Mouse (Mus musculus): ENCODE data around the gene Gm8126. TPM values are rescaled to one million over a fixed set of nuclear protein-coding genes. Genes with fewer than 3 reads are reported as not detected.
"Not testable (repeated sequence)": the region's sequence is repeated elsewhere in the genome, so short reads cannot be mapped to it uniquely, and the experiment has no call there.

Gene Gm8126
- polyA plus RNA-seq, 1 experiment from 2014 or later: not detected

- H3K9me3 ChIP-seq (replicated peaks; ENCODE audit: control insufficient read depth, low read length); ATAC-seq (replicated peaks; ENCODE audit: insufficient number of reproducible peaks, low FRiP score, low TSS enrichment); H3K27me3 ChIP-seq (ENCODE audit: control insufficient read depth, insufficient read depth, low read length); H3K9ac ChIP-seq (ENCODE audit: low read depth, low read length); H3K36me3 ChIP-seq (ENCODE audit: control insufficient read depth, insufficient read depth, low read length); H3K4me1 ChIP-seq (ENCODE audit: control insufficient read depth, insufficient read depth, low read length); H3K4me3 ChIP-seq (ENCODE audit: low read depth, low read length); H3K27ac ChIP-seq (ENCODE audit: low read depth, low read length); H3K4me2 ChIP-seq: not testable (repeated sequence)
- WGBS (ENCODE audit: insufficient replicate concordance): 76% methylated on average over 1 of the region's 1 CpGs
Measured at GRCm38 (mm10) chr14:43273161-43273560, 14.7 kb downstream of the Gm8126 start.

DNA sequence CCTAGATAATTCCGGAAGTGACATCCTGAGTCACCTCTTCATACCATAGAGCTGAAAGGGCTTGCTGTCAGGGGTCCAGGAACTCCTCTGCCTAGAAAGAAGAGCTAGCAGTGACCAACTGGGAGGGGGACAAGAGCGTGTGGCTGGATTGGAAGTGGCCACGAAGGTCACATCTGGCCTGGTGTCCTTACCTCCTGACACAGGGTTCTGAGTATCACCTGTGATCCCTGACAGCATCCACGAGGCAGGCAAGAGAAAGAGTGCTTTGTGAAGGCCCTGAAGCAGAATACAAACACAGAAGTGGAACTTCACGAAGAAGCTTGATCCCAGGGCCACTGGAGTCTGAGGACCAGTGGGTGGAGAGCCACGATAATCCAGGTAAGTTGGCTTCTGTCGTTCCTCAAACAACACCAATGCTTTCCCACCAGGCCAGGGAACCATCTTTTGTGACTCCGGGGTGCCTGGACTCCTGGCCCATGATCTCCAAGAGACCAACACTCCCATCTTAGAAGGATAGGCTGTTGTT lies 16.6 kb downstream of the Gm8126 start, which contains the start of gene Gm9732:
Gene Gm9732, plus strand, starts transcription at position 51 of the 526 bp plus-strand sequence.
- not testable (repeated sequence) for H3K4me1 ChIP-seq (ENCODE audit: control insufficient read depth, insufficient read depth, low read length); H3K9me3 ChIP-seq (replicated peaks; ENCODE audit: control insufficient read depth, low read length); H3K27me3 ChIP-seq (ENCODE audit: control insufficient read depth, insufficient read depth, low read length); ATAC-seq (replicated peaks; ENCODE audit: insufficient number of reproducible peaks, low FRiP score, low TSS enrichment); H3K27ac ChIP-seq (ENCODE audit: low read depth, low read length); H3K36me3 ChIP-seq (ENCODE audit: control insufficient read depth, insufficient read depth, low read length); H3K4me2 ChIP-seq; H3K9ac ChIP-seq (ENCODE audit: low read depth, low read length); H3K4me3 ChIP-seq (ENCODE audit: low read depth, low read length)
- WGBS (ENCODE audit: insufficient replicate concordance): 76% methylated on average over 8 of the region's 8 CpGs

- not testable (repeated sequence) for H3K27ac ChIP-seq (ENCODE audit: low read depth, low read length)
Measured at GRCm38 (mm10) chr14:43275752-43276151, 17.3 kb downstream of the Gm8126 start.

DNA sequence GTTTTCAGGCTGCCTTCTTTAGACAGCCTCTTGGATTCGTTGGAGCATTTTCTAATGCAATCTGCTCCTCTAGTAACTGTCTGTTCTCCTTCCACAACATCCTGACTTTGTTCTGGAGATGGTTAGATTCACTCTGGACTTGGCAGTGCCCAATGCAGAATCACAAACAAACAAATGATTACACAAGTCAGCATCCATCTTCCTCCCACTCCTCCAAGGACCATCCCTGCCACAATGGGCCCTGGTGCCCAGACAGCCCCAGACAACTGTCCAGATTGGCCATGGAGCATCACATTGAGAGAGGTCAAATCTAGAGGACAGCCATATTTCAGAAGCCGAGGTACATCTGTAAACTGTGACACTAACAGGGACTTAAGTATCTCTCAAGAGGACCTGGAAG lies 19.0 kb downstream of the Gm8126 start:
- not testable (repeated sequence) for H3K4me1 ChIP-seq (ENCODE audit: control insufficient read depth, insufficient read depth, low read length); ATAC-seq (replicated peaks; ENCODE audit: insufficient number of reproducible peaks, low FRiP score, low TSS enrichment); H3K27me3 ChIP-seq (ENCODE audit: control insufficient read depth, insufficient read depth, low read length); H3K27ac ChIP-seq (ENCODE audit: low read depth, low read length); H3K4me2 ChIP-seq; H3K9ac ChIP-seq (ENCODE audit: low read depth, low read length); H3K9me3 ChIP-seq (replicated peaks; ENCODE audit: control insufficient read depth, low read length); H3K4me3 ChIP-seq (ENCODE audit: low read depth, low read length); H3K36me3 ChIP-seq (ENCODE audit: control insufficient read depth, insufficient read depth, low read length)
- WGBS (ENCODE audit: insufficient replicate concordance): 53% methylated on average over 2 of the region's 2 CpGs

More at GRCm38 (mm10) chr14:43275752-43276151, 17.3 kb downstream of the Gm8126 start:
- not testable (repeated sequence) for H3K4me1 ChIP-seq (ENCODE audit: control insufficient read depth, insufficient read depth, low read length); H3K9ac ChIP-seq (ENCODE audit: low read depth, low read length); H3K9me3 ChIP-seq (replicated peaks; ENCODE audit: control insufficient read depth, low read length); H3K27me3 ChIP-seq (ENCODE audit: control insufficient read depth, insufficient read depth, low read length); H3K4me3 ChIP-seq (ENCODE audit: low read depth, low read length); H3K36me3 ChIP-seq (ENCODE audit: control insufficient read depth, insufficient read depth, low read length); H3K4me2 ChIP-seq; ATAC-seq (replicated peaks; ENCODE audit: insufficient number of reproducible peaks, low FRiP score, low TSS enrichment)
- 79% methylated on average over 1 of the region's 1 CpGs for WGBS (ENCODE audit: insufficient replicate concordance)

- 53% methylated on average over 4 of the region's 4 CpGs for WGBS (ENCODE audit: insufficient replicate concordance)
- not testable (repeated sequence) for H3K36me3 ChIP-seq (ENCODE audit: control insufficient read depth, insufficient read depth, low read length); H3K4me2 ChIP-seq; ATAC-seq (replicated peaks; ENCODE audit: insufficient number of reproducible peaks, low FRiP score, low TSS enrichment); H3K4me1 ChIP-seq (ENCODE audit: control insufficient read depth, insufficient read depth, low read length); H3K27me3 ChIP-seq (ENCODE audit: control insufficient read depth, insufficient read depth, low read length); H3K4me3 ChIP-seq (ENCODE audit: low read depth, low read length); H3K9me3 ChIP-seq (replicated peaks; ENCODE audit: control insufficient read depth, low read length); H3K9ac ChIP-seq (ENCODE audit: low read depth, low read length); H3K27ac ChIP-seq (ENCODE audit: low read depth, low read length)
Measured at GRCm38 (mm10) chr14:43278146-43278545, 19.7 kb downstream of the Gm8126 start.

DNA sequence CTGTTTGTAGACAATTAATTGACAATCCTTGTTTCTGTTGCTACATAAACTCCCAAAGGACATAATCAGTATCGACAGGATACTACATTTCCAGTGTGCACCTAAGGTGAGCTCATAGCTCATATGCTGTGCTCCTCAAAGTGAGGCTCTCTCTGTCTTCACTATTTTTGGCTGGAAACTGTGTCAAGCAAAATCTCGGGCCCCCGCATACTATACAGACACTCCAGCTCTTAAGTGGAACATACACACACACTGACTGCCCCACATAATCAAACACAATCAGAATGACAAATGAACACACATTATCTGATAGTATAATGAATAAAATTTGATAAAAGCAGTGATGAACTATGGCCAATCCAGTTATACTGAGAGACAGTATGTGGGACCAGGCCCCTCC lies 20.2 kb downstream of the Gm8126 start:
- not testable (repeated sequence) for H3K9ac ChIP-seq (ENCODE audit: low read depth, low read length); H3K4me3 ChIP-seq (ENCODE audit: low read depth, low read length); H3K36me3 ChIP-seq (ENCODE audit: control insufficient read depth, insufficient read depth, low read length); ATAC-seq (replicated peaks; ENCODE audit: insufficient number of reproducible peaks, low FRiP score, low TSS enrichment); H3K4me2 ChIP-seq; H3K27ac ChIP-seq (ENCODE audit: low read depth, low read length); H3K27me3 ChIP-seq (ENCODE audit: control insufficient read depth, insufficient read depth, low read length); H3K9me3 ChIP-seq (replicated peaks; ENCODE audit: control insufficient read depth, low read length); H3K4me1 ChIP-seq (ENCODE audit: control insufficient read depth, insufficient read depth, low read length)
- 76% methylated on average over 3 of the region's 3 CpGs for WGBS (ENCODE audit: insufficient replicate concordance)

GRCm38 (mm10) chr14:43293503-43293902 lies 35.1 kb downstream of the Gm8126 start, which contains the start of gene Gm8127:
TSS of gene Gm8127 (minus strand) at chr14:43293832.
- WGBS (ENCODE audit: insufficient replicate concordance): 74% methylated on average over 3 of the region's 3 CpGs
- H3K4me2 ChIP-seq; ATAC-seq (replicated peaks; ENCODE audit: insufficient number of reproducible peaks, low FRiP score, low TSS enrichment); H3K27ac ChIP-seq (ENCODE audit: low read depth, low read length); H3K4me3 ChIP-seq (ENCODE audit: low read depth, low read length); H3K27me3 ChIP-seq (ENCODE audit: control insufficient read depth, insufficient read depth, low read length); H3K9ac ChIP-seq (ENCODE audit: low read depth, low read length); H3K36me3 ChIP-seq (ENCODE audit: control insufficient read depth, insufficient read depth, low read length); H3K9me3 ChIP-seq (replicated peaks; ENCODE audit: control insufficient read depth, low read length); H3K4me1 ChIP-seq (ENCODE audit: control insufficient read depth, insufficient read depth, low read length): not testable (repeated sequence)

Other genes starting within 250 kb of the Gm8126 start
- not detected in 2 replicates for gene Gm10376, start 243.0 kb upstream of the Gm8126 start, polyA plus RNA-seq (2014; fragmentation: Nextera tagmentation; extraction: Ambion mirVana)
- not detected in 2 replicates for gene Gm8094, start 182.0 kb upstream of the Gm8126 start, polyA plus RNA-seq (2014; fragmentation: Nextera tagmentation; extraction: Ambion mirVana)
- gene Gm8104, start 158.0 kb upstream of the Gm8126 start, polyA plus RNA-seq (2014; fragmentation: Nextera tagmentation; extraction: Ambion mirVana): not detected in 2 replicates
- not detected in 2 replicates for gene Gm7233, start 78.8 kb upstream of the Gm8126 start, polyA plus RNA-seq (2014; fragmentation: Nextera tagmentation; extraction: Ambion mirVana)
- not detected in 2 replicates for gene Gm8122, start 23.3 kb upstream of the Gm8126 start, polyA plus RNA-seq (2014; fragmentation: Nextera tagmentation; extraction: Ambion mirVana)
- gene Gm9732, start 16.4 kb downstream of the Gm8126 start, polyA plus RNA-seq (2014; fragmentation: Nextera tagmentation; extraction: Ambion mirVana): not detected in 2 replicates
- not detected in 2 replicates for gene Gm8127, start 35.2 kb downstream of the Gm8126 start, polyA plus RNA-seq (2014; fragmentation: Nextera tagmentation; extraction: Ambion mirVana)
- gene 1700001F09Rik, start 89.2 kb downstream of the Gm8126 start, polyA plus RNA-seq (2014; fragmentation: Nextera tagmentation; extraction: Ambion mirVana): not detected in 2 replicates
- gene Gm8138, start 157.7 kb downstream of the Gm8126 start, polyA plus RNA-seq (2014; fragmentation: Nextera tagmentation; extraction: Ambion mirVana): not detected in 2 replicates

All from heart, embryonic 11.5 days (tissue).